Mouse (Mus musculus) bone marrow macrophage, adult 2 months (primary cell): Measurements from ENCODE around the gene 1700010I14Rik. TPM values are rescaled to one million over a fixed set of nuclear protein-coding genes. Genes with fewer than 3 reads are reported as not detected.

Experiments
- H3K27ac ChIP-seq: 2 replicates; pipeline ENCODE4 v1.5.1; 2012; ENCODE audit warnings: low read depth, low read length; ENCODE audit not compliant: insufficient read depth
- H3K4me1 ChIP-seq: 2 replicates; pipeline ENCODE4 v1.6.1; 2012; ENCODE audit warnings: low read length; ENCODE audit not compliant: control insufficient read depth, insufficient read depth
- H3K4me3 ChIP-seq: 2 replicates; pipeline ENCODE4 v1.5.1; 2012; ENCODE audit warnings: mild to moderate bottlenecking, low read length, moderate library complexity; ENCODE audit not compliant: insufficient read depth
- CTCF ChIP-seq: IDR thresholded peaks from 2 replicates; pipeline ENCODE4 v1.5.1; 2012; ENCODE audit warnings: low read depth, mild to moderate bottlenecking, low read length, moderate library complexity
- POLR2A ChIP-seq: IDR thresholded peaks from 2 replicates; pipeline ENCODE4 v1.6.1; 2012; ENCODE audit warnings: mild to moderate bottlenecking, low read depth, low read length, borderline replicate concordance
- polyA plus RNA-seq: library from polyadenylated mRNA; stranded (reverse); fragments of >200 nt; gene quantifications from 2 replicates; pipeline ENCODE4 v1.2.4, GENCODE M21; 2012; ENCODE audit not compliant: missing spikeins, insufficient read depth, insufficient read length

Gene 1700010I14Rik
- polyA plus RNA-seq, 1 experiment, result 2.9 TPM

- TF ChIP-seq POLR2A (no peak), CTCF (no peak)
These were observed 13.7 kb upstream of the 1700010I14Rik start for GRCm38 (mm10) chr17:8974423-8974822.

GRCm38 (mm10) chr17:8974823-8975397 lies 13.2 kb upstream of the 1700010I14Rik start:
- TF ChIP-seq CTCF (no peak), POLR2A (no peak)
- H3K4me3 ChIP-seq, result no peak overlapping the region
- H3K4me1 ChIP-seq, result peaks cover 14% of the 10 kb centered on the region
- no peak overlapping the region for H3K27ac ChIP-seq

More at GRCm38 (mm10) chr17:8974423-8974822, 13.7 kb upstream of the 1700010I14Rik start:
- peaks cover 14% of the 10 kb centered on the region for H3K4me1 ChIP-seq
- no peak overlapping the region for H3K27ac ChIP-seq
- H3K4me3 ChIP-seq, result no peak overlapping the region

- no peak overlapping the region for H3K4me3 ChIP-seq
- no peak for TF ChIP-seq POLR2A
- no peak for TF ChIP-seq CTCF
- peaks cover 14% of the 10 kb centered on the region for H3K4me1 ChIP-seq
- no peak overlapping the region for H3K27ac ChIP-seq
These were observed 11.4 kb upstream of the 1700010I14Rik start for GRCm38 (mm10) chr17:8976745-8977144.

- H3K4me1 ChIP-seq, result peaks cover 14% of the 10 kb centered on the region
- 0 out of 2 replicates have a peak overlapping the region, but pooled peaks have one; percentile 9 for H3K27ac ChIP-seq
- no peak overlapping the region for H3K4me3 ChIP-seq
- no peak for TF ChIP-seq CTCF
- no peak for TF ChIP-seq POLR2A
These were observed 10.9 kb upstream of the 1700010I14Rik start for GRCm38 (mm10) chr17:8977271-8977670.

GRCm38 (mm10) chr17:8983576-8983975 lies 4.6 kb upstream of the 1700010I14Rik start:
- H3K4me3 ChIP-seq, result no peak overlapping the region
- no peak overlapping the region for H3K27ac ChIP-seq
- TF ChIP-seq CTCF (no peak), POLR2A (no peak)
- no peaks in the 10 kb centered on the region for H3K4me1 ChIP-seq

GRCm38 (mm10) chr17:8985714-8986113 lies 2.4 kb upstream of the 1700010I14Rik start:
- Histone ChIP-seq H3K27ac (no peak overlapping the region), H3K4me3 (no peak overlapping the region), H3K4me1 (peaks cover 8% of the 10 kb centered on the region)
- TF ChIP-seq CTCF (no peak), POLR2A (no peak)

- Histone ChIP-seq H3K4me1 (peaks cover 8% of the 10 kb centered on the region), H3K27ac (no peak overlapping the region), H3K4me3 (no peak overlapping the region)
- TF ChIP-seq POLR2A (no peak), CTCF (no peak)
These were observed 1.6 kb upstream of the 1700010I14Rik start for GRCm38 (mm10) chr17:8986551-8986950.

- no peak overlapping the region for H3K27ac ChIP-seq
- H3K4me3 ChIP-seq, result no peak overlapping the region
- TF ChIP-seq CTCF (no peak), POLR2A (no peak)
- peaks cover 8% of the 10 kb centered on the region for H3K4me1 ChIP-seq
These were observed 764 bp upstream of the 1700010I14Rik start for GRCm38 (mm10) chr17:8987369-8987768.

GRCm38 (mm10) chr17:8991160-8991559 lies 3.0 kb downstream of the 1700010I14Rik start:
- Histone ChIP-seq H3K4me3 (no peak overlapping the region), H3K27ac (no peak overlapping the region), H3K4me1 (peaks cover 12% of the 10 kb centered on the region)
- TF ChIP-seq POLR2A (no peak), CTCF (no peak)

GRCm38 (mm10) chr17:8995344-8995743 lies 7.2 kb downstream of the 1700010I14Rik start:
- peaks cover 5% of the 10 kb centered on the region for H3K4me1 ChIP-seq
- TF ChIP-seq POLR2A, result no peak
- no peak for TF ChIP-seq CTCF
- no peak overlapping the region for H3K4me3 ChIP-seq
- H3K27ac ChIP-seq, result no peak overlapping the region
